Mouse (Mus musculus) small intestine, adult 2 months (tissue): Measurements from ENCODE around the gene Pik3r5.

Experiments
- CTCF ChIP-seq: fragments of 200-500 bp; IDR thresholded peaks from 2 replicates; pipeline ENCODE4 v1.5.1; 2012; ENCODE audit warnings: low read depth, mild to moderate bottlenecking, control low read depth, inconsistent platforms, low read length, moderate library complexity, mixed read lengths; ENCODE audit not compliant: insufficient replicate concordance, insufficient read length; ENCODE audit errors: extremely low read depth
- POLR2A ChIP-seq: fragments of 200-500 bp; IDR thresholded peaks from 2 replicates; pipeline ENCODE4 v1.6.1; 2012; ENCODE audit warnings: low read depth, mild to moderate bottlenecking, control low read depth, inconsistent platforms, low read length, moderate library complexity

DNA sequence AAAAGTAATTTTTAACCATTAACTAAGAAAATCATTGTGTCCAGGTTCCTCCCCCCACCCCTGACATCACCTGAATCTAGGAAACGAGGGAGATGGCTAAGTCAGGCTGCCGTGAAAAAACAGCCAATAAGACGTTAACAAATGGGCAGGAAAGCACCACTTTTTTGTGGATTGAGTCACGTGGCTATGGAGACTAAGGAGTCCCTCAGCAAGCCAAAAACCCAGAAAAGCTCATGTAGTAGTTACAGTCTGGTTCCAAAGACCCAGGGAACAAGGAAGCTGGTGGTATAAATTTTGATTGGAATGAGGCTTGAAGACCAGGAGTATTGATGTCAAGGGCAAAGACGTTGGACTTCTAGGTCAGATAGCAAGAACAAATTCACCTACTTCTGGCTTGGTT lies 76.7 kb downstream of the Pik3r5 start:
- TF ChIP-seq CTCF, result no peak
- no peak for TF ChIP-seq POLR2A
